Mouse (Mus musculus): ENCODE results near the gene Plcb3.
A peak's percentile ranks its signal among the peaks of the same experiment; 100 is the strongest.

The Plcb3 gene

DNA sequence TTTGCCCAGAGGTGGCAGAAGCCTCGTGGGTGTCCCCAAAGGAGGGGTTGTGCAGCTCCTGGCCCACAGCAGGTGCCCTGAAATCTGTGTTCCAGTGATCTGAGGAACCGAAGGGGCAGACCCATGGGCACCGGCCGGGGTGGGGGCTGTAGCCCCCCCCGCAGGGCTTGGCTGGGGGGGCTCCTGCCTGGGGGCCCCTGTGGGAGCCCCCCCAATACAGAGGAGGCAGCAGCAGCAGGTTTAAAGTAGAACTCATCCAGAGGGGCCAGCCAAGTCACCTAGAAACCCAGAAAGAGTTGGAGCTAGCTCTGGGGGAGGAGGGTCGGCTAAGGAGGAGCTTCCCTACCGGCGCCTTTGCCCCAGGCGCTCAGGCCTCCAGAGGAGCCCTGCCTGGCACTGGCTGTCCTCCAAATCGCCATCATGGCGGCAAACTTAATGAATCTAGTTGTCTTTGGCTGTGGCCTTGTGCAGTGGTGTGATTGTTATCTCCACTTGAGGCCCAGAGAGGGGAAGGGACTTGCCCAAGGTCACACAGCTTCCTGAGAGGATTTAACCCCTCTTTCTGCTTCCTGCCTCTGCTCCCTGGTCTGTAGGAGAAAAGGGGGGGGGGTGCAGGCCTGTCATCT is 5.7 kb downstream of the Plcb3 start:
- no peak for DNase-seq (ENCODE audit: low spot score)

DNA sequence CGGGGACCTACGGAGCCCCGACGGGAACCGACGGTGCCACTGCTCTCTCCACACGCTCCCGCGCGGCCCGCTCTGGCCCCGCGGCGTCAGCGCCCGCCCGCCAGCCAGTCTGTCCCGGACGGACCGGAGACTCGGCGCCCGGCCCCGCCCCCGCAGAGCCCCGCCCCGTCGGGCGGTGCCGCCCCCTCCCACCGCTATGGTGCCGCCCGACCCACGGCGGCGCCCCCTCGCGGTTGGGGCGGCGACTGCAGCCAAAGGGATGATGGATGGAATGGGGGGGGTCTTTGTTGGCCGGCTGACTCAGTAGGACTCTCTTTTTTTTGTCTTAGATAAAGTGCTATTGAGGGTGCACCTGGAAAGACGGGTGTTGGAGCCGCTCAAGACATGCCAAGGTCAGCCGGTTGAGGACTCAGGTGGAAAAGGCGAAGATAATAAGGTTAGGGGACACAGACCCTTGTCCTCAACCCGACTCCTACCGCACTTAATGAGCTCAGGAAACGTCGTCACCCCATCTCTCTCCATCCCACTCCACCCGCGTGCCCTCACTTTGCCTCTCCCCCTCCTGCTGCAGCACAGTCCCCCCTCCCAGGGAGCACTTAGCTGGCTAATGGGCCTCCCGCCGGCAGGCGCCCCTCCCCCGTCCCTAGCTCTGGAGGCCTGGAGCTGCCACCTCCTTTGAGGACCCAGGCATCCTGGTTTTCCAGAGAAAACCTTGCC is 6.4 kb downstream of the Plcb3 start:
- peak; percentile 65 for DNase-seq (ENCODE audit: low spot score)

DNA sequence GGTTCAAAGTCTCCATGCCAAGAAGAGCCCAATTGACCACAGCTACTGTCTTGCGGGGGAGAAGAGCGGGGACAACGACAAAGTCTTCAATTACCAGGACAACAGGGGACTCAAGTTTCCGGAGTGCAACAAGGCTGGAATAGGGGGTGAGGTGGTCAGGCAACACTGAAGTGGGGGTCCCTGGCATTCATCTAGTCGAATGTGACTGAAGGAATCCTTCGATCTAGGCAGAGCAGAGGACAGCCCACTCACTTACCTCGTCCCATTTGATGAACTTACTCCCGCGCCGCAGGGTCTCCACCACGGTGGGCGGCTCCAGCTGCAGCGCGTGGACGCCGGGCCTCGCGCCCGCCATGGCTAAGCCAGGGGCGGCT is 7.0 kb downstream of the Plcb3 start:
- no peak for DNase-seq (ENCODE audit: low spot score)

DNA sequence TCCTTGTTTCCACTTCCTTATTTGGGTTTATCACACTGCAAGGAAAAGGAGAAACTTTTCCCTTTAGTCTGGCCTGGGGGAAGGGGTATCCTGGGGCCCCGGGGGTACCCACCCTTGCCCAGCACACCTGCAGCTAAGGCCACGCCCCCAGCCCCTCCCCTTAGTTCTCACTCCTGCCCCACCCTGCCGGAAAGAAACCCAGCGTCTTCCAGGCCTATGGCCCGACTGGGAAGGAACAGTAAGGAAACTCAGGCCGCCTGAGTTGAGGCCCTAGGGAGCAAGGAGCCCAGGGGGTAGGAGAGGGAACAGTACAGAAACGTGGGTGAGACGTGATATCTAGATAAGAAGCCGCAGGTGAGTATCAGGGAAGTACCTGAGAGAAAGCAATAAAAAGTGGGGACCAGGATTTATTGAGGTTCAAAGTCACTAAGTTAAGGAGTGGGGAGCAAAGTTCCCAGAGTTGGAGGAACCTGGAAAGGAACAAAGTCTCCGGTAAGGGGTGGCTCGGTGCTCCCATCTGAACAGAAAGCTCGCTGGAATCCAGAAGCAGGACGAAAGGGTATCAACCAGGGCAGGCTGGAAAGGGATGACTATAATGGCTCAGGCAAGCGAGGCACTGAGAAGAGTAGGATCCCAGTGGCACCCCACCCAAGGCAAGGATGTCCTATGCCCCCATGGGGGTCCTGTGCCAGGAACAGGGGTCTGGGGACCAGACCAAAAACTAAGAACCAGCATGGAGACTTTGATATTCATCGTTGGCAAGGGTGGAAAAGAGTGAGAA is 7.6 kb downstream of the Plcb3 start:
- DNase-seq (ENCODE audit: low spot score), result no peak

DNA sequence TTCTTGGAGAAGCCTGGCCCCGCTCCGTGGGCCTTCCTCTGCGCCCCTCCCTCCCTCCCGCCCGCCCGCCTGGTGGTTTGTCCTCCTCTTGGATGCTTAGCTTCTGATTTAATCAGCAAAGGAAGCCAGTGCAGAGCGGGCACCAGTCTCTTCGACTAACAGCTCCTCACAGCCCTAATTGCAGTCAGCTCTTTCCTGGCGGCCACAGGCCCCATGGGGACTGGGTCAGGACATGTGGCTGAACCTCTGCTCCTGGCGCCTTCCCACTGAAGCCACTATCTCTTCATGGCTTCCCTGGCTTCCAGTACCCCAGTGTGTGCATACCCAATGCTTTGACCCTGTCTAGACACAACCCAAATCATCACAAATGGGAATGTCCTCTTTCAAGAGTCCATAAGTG is 19.8 kb downstream of the Plcb3 start:
- no peak for DNase-seq (ENCODE audit: low spot score)

DNA sequence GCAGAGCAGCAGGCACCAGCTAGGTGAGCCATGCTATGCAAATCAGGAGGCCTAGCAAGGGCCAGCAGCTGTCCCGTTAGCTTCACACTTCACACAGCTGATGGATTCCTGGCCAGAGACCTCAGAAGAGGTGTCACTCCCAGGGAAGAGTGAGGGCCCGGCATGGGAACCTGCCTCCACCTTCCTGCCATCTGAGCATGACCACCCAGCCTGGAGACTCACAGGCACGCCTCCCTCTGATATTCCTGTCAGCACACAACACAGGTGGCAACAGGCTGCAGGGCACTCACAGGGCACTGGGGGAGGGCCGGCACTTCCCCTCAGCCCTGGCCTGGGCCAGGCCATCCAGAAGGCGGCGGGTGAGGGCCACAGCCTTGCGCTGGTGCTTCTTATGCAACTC is 20.8 kb downstream of the Plcb3 start:
- DNase-seq (ENCODE audit: low spot score), result no peak

DNA sequence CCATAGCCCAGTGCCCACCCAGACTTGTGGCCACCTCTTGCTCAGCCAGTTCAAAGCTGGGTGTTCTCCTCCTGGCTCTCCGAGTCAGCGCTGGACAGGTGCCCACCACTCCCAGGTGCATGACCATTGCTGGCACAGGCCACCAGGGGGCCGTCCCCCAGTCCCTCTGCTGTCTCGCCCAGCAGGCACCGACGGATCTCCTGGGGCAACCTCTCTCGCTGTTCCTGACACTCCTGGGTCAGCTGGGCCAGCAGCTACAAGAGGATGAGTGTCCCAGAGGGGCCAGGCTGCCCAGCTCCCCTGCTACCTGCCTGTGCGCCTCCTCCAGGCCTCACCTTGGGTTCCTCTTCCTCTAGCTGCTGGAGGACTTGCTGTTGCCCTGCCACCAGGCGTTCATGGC is 22.2 kb downstream of the Plcb3 start:
- no peak for DNase-seq (ENCODE audit: low spot score)

DNA sequence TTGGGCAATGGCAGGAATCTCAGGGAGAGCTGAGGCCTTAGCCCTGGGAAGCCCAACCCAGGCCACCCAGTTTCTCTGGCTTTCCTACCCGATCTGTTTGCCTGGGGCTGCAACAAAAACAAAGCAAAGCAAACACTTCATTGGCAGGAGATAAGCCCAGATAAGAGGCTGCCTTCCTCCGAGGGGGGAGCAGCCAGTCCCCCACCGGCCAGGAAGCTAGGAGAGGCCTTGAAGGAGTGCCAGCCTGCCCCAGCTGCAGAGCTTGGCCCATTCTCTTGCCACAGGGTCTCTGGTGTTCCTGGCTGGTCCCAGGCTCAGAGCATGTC is 23.6 kb downstream of the Plcb3 start:
- no peak for DNase-seq (ENCODE audit: low spot score)

DNA sequence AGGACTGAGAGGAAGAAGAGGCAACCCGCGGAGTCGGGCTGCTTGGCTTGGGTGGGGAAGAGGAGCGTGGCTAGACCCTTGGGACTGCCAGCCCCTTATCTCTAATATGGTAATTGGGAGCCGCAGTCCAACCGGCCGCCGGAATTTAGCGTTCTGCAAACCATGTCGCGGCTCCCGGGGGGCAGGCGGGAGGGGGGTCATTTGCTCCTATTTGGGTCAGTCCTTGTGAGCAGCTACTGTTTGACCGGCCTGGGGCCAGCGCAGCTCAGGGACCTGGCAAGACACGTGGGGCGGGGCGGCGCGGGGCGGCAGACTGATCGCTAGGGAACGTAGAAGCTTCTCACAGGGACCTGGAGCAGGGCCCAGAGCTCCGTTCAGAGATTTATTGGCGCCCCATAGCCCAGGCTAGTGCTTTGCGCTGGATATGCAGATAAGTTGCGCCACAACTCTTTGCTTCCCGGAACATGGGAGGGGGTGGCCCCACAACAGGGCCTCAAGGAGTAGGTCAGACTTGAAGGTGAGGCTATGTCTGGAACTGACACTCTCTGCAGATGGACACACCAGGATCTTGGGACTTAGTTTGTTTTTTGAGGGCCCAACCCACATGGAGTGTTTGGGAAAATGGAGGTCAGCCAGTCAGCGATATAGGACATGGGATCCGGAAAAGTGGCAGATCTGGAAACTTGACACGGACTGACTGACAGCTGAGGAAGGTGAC is 24.1 kb downstream of the Plcb3 start:
- peak; percentile 34 for DNase-seq (ENCODE audit: low spot score)

DNA sequence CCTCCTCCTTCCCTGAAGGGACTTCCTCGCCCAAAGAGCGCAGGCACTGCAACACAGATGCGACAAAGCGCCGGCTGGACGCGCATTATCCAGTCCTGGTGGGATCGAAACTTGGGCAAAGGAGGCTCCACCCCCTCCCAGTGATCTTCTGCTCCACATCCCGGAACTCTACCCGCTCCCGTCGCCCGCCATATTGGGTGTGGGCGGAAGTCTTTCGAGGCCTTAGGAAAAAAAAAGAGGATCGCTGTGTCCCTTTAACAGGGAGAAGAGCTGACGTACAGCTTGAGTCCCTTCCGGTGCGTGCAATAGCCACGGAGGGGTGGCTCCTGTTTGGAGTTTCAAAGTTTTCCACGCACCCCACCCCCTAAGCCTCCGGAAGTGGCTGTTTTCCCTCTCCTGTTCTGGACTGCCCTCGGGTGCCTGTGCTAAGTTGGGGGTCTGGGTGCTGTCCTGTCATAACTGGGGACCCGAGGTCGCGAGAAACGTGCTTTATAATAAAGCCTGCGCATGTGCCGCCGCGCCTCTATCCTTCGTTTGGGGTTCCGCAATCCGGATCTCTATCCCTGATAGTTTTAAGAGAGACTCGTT is 24.8 kb downstream of the Plcb3 start:
- DNase-seq (ENCODE audit: low spot score), result peak; percentile 62

DNA sequence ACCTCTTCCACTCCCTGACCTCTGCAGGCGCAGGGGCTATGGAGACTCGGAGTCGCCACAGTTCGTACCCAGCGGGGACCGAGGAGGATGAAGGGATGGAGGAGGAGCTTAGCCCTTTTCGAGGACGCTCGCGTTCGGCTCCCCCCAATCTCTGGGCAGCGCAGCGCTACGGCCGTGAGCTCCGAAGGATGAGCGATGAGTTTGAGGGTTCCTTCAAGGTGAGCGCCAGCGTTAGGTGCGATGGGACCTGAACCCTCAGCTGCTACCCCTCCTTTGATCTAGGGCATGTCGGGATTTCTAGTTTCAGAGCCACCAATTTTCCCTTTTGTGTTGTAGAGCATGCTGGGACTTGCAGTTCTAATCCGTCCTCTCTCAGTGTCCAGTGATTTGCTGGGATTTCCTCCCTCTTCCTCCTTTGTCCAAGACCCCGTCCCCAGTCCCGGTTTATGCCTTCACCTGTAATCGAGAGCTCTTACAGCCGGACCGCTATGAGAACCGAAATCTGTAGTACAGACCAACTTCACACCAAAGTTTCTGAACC is 25.6 kb downstream of the Plcb3 start:
- peak; percentile 37 for DNase-seq (ENCODE audit: low spot score)

DNA sequence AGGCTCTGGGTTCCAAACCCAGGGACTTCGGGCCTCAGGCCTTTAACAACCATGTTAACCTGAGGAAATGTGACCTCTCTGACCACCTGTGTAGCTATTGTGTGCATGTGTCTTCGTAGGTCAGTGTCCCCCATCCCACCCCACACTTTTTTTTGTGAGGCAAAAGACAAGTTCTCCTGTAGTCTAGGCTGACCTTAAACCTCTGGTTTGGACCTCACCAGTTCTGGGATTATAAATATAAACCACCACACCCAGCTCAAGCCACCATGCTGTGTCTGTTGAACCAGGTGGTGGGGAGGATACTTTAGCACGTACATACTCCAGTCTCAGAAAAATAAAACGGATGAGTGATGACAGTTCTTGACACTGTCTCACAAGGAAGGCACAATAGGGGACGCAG is 26.3 kb downstream of the Plcb3 start:
- no peak for DNase-seq (ENCODE audit: low spot score)

DNA sequence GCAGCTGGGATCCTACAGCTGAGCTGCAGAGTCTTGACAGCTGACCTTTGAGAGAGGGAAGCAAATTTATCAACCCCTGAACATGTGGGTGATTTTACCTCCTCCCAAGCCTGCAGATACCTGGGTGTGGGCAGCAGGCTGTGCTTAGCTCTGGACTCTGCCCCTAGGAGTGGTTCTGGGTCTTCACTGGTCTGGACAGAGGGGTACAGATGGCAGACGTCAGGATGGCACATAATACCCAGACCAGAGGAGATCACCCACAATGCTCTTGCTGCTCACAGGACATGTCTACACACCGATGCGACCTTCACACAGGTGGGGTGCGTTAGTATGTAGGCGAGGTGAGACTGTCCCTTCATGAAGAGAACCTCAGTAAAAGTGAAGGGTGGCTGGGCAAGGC is 26.7 kb downstream of the Plcb3 start:
- DNase-seq (ENCODE audit: low spot score), result no peak

DNA sequence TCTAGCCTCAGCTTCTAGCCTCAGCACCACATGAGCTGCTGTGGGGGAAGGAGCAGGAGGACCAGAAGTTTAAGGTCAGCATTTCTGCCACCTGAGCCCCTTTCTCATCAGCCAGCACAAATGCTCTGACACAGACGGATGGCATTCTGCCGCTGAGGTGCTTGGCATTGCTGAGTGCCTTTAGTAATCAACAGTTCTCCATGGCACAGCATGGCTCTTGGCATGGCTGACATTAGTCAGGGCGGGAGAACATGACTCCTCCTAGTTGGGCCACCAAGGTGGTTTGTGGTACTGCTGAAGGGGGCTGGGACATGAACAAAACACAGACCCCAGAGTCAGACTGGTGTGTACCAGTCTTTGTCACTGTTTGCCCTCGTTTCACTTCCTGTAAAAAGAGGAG is 28.1 kb downstream of the Plcb3 start:
- no peak for DNase-seq (ENCODE audit: low spot score)

DNA sequence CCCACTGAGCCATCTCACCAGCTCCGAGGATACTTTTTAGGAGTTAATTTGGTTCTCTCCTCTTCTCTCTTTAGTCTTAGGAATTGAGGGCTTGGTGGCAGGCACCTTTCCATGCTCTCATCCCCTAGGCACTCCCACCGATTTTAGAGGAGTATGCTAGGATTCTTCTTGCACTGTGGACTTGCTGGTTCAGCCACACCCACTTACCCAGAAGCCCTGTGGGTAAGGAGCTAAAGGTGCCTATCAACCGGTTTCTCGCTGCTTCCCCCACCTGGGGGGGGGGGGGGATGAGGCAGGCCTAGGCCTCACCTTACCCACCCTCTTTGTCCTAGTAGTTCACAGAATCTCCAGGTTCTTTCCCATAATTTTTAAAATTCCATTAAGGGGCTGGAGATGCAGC is 28.5 kb downstream of the Plcb3 start:
- no peak for DNase-seq (ENCODE audit: low spot score)

DNA sequence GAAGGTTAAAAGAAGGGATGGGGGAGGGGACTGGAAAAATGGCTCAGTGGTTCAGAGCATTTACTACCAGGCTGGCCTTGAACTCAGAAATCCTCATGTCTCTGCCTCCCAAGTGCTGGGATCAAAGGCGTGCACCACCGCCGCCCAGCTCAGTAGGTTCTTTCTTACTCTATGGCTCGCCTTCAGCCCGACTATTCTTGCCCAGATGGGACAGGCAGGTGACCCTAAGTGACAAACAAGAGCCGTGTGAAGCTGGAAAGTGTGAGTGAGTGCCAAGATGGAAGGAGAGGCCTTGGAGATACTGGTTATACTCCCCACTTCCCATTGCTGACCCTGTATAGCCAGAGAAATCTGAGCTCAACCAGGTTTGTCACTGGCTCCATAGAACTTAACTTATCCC is 32.6 kb downstream of the Plcb3 start:
- DNase-seq (ENCODE audit: low spot score), result no peak

DNA sequence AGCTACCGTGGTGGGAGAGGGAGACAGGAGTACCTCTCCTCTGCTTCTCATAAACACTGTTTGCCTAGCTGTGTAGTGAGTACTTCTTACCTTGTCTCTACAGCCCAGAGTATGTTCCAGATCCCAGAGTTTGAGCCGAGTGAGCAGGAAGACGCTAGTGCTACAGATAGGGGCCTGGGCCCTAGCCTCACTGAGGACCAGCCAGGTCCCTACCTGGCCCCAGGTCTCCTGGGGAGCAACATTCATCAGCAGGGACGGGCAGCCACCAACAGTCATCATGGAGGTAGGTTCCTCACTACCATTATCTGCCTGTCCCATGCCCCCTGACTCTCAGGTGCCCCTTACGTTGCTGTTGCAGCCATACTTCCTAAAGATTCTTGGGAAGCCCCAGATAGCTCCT is 33.5 kb downstream of the Plcb3 start:
- DNase-seq (ENCODE audit: low spot score), result no peak

DNA sequence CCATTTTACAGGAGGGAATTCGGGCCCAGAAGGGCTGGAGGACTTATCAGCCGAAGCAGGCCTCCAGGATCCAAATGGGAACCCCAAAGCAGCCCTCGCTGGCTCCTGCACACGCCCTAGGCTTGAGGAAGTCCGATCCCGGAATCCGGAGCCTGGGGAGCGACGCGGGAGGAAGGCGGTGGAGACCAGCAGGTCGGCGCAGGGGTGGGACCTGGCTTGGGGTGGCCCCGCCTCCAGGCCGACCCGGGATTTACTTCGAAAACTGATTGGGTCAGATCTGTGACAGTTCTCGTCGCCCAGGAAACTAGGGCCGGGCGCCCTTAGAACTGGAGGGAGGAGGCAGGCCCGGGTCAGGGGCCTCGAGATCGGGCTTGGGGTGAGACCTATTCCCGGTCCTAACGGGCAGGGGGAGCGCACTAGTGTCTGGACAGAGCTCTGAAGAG is 34.0 kb downstream of the Plcb3 start, which contains the start of gene Gpr137:
Gene Gpr137, minus strand, starts transcription at position 232 of the 443 bp plus-strand sequence.
- DNase-seq (ENCODE audit: low spot score), result peak; percentile 87

DNA sequence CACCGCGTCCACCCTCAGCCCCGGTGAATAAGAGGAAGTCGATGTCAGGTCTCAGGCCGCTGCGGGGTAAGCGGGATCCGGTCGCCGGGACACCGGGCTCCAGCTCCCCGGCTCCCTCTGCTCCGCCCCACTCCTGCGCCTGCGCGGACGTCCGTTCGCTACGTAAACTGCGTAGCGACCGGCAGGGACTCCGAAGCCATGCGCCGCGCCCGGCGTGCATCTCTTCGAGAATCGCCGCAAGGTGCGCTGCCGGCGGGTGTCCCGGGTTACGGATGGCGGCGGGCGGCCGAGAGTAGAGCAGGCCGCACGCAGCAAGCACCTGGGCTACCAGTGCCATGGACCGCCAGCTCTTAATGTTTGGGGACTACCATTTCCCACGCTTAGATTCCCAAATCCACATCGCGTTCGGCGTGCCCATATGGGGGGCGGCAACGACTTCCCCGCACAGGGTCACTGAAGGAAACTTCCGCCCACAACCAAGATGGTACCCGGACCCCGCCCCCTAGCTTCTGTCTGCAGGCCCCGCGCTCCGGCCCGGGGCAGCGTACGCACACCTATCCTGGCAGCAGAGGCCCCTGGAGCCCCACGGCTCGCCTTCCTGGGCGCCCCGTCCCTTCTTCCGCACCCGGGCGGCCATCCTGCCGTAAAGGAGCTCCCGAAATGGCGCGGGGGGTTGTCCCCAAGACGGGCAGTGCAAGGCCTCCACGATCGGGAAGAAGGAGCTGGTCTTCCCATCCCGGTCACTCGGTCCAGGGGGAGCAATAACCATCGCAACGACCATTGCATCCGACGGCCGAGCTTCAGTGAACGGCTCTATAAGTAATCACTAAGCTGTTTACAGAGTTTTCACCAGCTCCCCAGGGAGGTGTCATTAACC is 34.7 kb downstream of the Plcb3 start, which contains the start of gene Bad:
Gene Bad, plus strand, starts transcription at position 490 of the 877 bp plus-strand sequence.
- peak; percentile 90 for DNase-seq (ENCODE audit: low spot score)

DNA sequence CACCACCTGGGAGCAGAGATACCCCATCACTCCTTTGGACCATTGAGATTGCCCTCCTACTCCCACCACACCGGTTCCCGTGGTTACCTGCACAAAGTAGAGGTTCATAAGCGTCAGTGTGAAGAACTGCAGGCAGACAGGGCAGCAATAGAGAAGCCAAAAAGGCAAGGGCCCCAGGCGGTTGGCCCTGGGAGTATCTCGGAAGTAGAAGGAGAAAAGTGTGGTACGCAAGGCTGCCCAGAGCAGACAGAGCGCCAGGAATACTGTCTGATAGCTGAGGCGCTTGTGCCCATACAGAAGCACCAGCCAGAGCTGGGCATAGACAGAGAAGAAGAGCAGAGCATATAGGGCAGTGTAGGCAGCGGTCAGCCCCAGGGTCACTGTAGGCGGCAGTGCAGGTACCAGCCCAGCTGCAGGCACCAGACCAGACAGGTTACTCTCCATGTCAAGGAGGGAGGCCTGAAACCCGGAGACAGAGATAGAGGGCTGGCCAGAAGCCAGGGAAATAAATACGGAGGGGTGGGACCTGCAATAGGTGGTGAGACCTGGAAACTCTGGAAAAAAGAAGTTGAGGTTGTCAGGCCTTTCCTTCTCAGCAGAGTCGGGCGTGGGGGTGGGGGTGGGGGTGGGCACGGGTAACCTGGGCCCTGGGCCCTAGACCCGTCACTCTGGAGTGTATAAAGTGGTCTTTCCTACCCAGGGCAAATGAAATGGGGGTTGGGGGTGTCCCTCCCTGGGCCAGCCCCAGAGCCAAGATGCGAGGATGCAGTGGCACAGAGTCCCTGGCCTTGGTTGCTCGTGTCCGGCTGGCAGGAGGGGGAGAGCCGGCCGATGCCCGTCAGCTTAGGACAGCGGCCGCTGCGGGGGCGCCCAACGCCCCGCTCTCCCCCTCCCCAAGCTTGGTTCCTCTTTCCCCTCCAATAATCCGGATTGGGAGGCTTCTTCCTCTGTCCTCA is 35.6 kb downstream of the Plcb3 start:
- DNase-seq (ENCODE audit: low spot score), result no peak

Data from T-cell, adult 2 months (primary cell).